Mouse (Mus musculus) stomach, embryonic 14.5 days (tissue): ENCODE data around the gene Sptb. TPM values are rescaled to one million over a fixed set of nuclear protein-coding genes. Genes with fewer than 3 reads are reported as not detected.
A peak's percentile ranks its signal among the peaks of the same experiment; 100 is the strongest.

Source experiments
- ATAC-seq: fragments of 200-750 bp; cut with Nextera tagmentation; 2 replicates; pipeline ENCODE4 v1.8.0; 2017; ENCODE audit warnings: low read depth, moderate TSS enrichment; ENCODE audit not compliant: insufficient number of reproducible peaks, insufficient read depth, low FRiP score
- H3K27ac ChIP-seq: fragments of 300-500 bp; sonication (generic); 2 replicates; pipeline ENCODE4 v1.5.1; 2014; ENCODE audit warnings: mild to moderate bottlenecking, low read length, moderate library complexity, mixed read lengths
- H3K27me3 ChIP-seq: fragments of 300-500 bp; sonication (generic); 2 replicates; pipeline ENCODE4 v1.6.1; 2014; ENCODE audit warnings: low read length, control low read depth, mixed read lengths; ENCODE audit not compliant: control insufficient read depth, insufficient read depth
- H3K36me3 ChIP-seq: fragments of 300-500 bp; sonication (generic); 2 replicates; pipeline ENCODE4 v1.6.1; 2014; ENCODE audit warnings: mild to moderate bottlenecking, control low read depth, low read length, moderate library complexity, mixed read lengths; ENCODE audit not compliant: control insufficient read depth, insufficient read depth
- H3K4me1 ChIP-seq: fragments of 300-500 bp; sonication (generic); 2 replicates; pipeline ENCODE4 v1.6.1; 2014; ENCODE audit warnings: low read length, control low read depth, mixed read lengths; ENCODE audit not compliant: control insufficient read depth, insufficient read depth
- H3K4me2 ChIP-seq: fragments of 300-500 bp; sonication (generic); replicated peaks from 2 replicates; pipeline ENCODE4 v1.6.1; 2014; ENCODE audit warnings: low read depth, low read length, control low read depth
- H3K4me3 ChIP-seq: fragments of 300-500 bp; sonication (generic); 2 replicates; pipeline ENCODE4 v1.5.1; 2014; ENCODE audit warnings: low read depth, low read length, control low read depth
- H3K9ac ChIP-seq: fragments of 300-500 bp; sonication (generic); replicated peaks from 2 replicates; pipeline ENCODE4 v1.6.1; 2014; ENCODE audit warnings: low read depth, mild to moderate bottlenecking, control low read depth, low read length, moderate library complexity, mixed read lengths
- H3K9me3 ChIP-seq: fragments of 300-500 bp; sonication (generic); 2 replicates; pipeline ENCODE4 v1.6.1; 2016; ENCODE audit warnings: low read depth, low read length, control low read depth; ENCODE audit not compliant: control insufficient read depth
- WGBS: fragments of 180-500 bp; shearing (Covaris S2); extraction: QIAGEN DNeasy Blood & Tissue Kit; methylation state at CpG from one replicate; pipeline ENCODE4 v1.1.7; 2014; 5-methylcytosine and 5-hydroxymethylcytosine counted together
- polyA plus RNA-seq: library from polyadenylated mRNA; unstranded; fragments of >200 nt; fragmentation: Nextera tagmentation; extraction: Ambion mirVana; gene quantifications from 2 replicates; pipeline ENCODE4 v1.2.1, GENCODE M21; 2014

Gene Sptb
- polyA plus RNA-seq, 1 experiment from 2014 or later, result 1.6 TPM

- Histone ChIP-seq H3K4me1 (peaks cover 8% of the 10 kb centered on the region), H3K36me3 (peaks cover 6% of the 10 kb centered on the region; the same call in 1 of the 2 replicates), H3K9me3 (no peaks in the 10 kb centered on the region), H3K27ac (peak overlapping the region; percentile 27), H3K9ac (no peak overlapping the region), H3K4me3 (no peak overlapping the region), H3K4me2 (no peak overlapping the region), H3K27me3 (no peaks in the 10 kb centered on the region)
- WGBS, result 26% methylated on average over 6 of the region's 6 CpGs
- ATAC-seq, result peak; percentile 21; the same call in 1 of the 2 replicates
These were observed 127.5 kb downstream of the Sptb start for GRCm38 (mm10) chr12:76582841-76583240.

DNA sequence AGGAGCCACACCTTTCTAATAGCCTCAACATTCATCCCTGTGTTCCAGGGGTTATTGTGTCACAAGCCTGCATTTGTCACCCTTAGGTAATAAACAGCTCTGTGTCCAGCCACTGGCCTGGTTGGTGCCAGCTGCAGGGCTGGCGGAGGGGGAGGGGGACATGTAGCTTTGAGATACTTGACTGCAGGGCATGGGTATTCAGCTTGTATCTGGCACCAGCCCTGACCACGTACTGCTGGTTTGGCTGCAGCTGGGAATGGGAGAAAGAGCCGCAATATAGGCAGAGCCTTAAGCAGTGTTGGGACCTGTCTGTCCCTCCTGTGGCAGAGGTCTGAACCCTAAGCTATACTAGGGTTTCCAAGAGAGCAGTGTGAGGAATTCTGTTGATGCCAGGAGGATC lies 128.2 kb downstream of the Sptb start:
- H3K9me3 ChIP-seq, result no peaks in the 10 kb centered on the region
- H3K4me3 ChIP-seq, result no peak overlapping the region
- no peak overlapping the region for H3K4me2 ChIP-seq
- no peak for ATAC-seq
- H3K9ac ChIP-seq, result no peak overlapping the region
- peaks cover 8% of the 10 kb centered on the region for H3K4me1 ChIP-seq
- H3K27ac ChIP-seq, result peak overlapping the region; percentile 27
- WGBS, result 83% methylated on average over 3 of the region's 3 CpGs
- H3K36me3 ChIP-seq, result peaks cover 11% of the 10 kb centered on the region; the same call in 1 of the 2 replicates
- no peaks in the 10 kb centered on the region for H3K27me3 ChIP-seq

- H3K4me1 ChIP-seq, result peaks cover 8% of the 10 kb centered on the region
- H3K9me3 ChIP-seq, result no peaks in the 10 kb centered on the region
- peaks cover 32% of the 10 kb centered on the region for H3K36me3 ChIP-seq
- no peak overlapping the region for H3K4me2 ChIP-seq
- H3K4me3 ChIP-seq, result no peak overlapping the region
- H3K27me3 ChIP-seq, result no peaks in the 10 kb centered on the region
- H3K9ac ChIP-seq, result no peak overlapping the region
- WGBS, result 81% methylated on average over 1 of the region's 1 CpGs
- H3K27ac ChIP-seq, result no peak overlapping the region
- ATAC-seq, result no peak
These were observed 130.5 kb downstream of the Sptb start for GRCm38 (mm10) chr12:76579806-76580205.

- no peak overlapping the region for H3K4me2 ChIP-seq
- H3K4me3 ChIP-seq, result no peak overlapping the region
- peaks cover 8% of the 10 kb centered on the region for H3K4me1 ChIP-seq
- H3K9me3 ChIP-seq, result no peaks in the 10 kb centered on the region
- H3K27me3 ChIP-seq, result no peaks in the 10 kb centered on the region
- peaks cover 37% of the 10 kb centered on the region for H3K36me3 ChIP-seq
- WGBS, result 79% methylated on average over 2 of the region's 2 CpGs
- no peak for ATAC-seq
- no peak overlapping the region for H3K9ac ChIP-seq
- H3K27ac ChIP-seq, result no peak overlapping the region
These were observed 131.9 kb downstream of the Sptb start for GRCm38 (mm10) chr12:76578465-76578864.

GRCm38 (mm10) chr12:76577858-76578257 lies 132.5 kb downstream of the Sptb start:
- H3K4me1 ChIP-seq, result peaks cover 4% of the 10 kb centered on the region
- no peaks in the 10 kb centered on the region for H3K27me3 ChIP-seq
- no peaks in the 10 kb centered on the region for H3K9me3 ChIP-seq
- no peak overlapping the region for H3K4me3 ChIP-seq
- peaks cover 40% of the 10 kb centered on the region for H3K36me3 ChIP-seq
- H3K27ac ChIP-seq, result no peak overlapping the region
- H3K4me2 ChIP-seq, result no peak overlapping the region
- WGBS, result 89% methylated on average over 16 of the region's 16 CpGs
- H3K9ac ChIP-seq, result no peak overlapping the region
- ATAC-seq, result no peak

DNA sequence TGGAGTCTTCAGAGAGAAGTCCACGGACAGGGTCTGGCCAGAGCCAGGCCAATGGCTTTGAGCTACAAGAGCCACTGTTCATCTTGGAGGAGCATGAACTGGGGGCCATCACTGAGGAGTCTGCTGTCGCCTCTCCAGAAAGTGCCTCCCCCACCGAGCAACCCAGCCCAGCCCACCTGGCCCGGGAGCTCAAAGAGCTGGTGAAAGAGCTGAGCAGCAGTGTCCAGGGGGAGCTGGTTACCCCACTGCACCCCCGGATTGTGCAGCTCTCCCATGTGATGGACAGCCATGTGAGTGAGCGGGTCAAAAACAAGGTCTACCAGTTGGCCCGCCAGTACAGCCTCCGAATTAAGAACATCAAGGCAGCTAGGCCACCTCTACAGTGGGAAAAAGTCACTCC lies 133.5 kb downstream of the Sptb start:
- H3K27ac ChIP-seq, result no peak overlapping the region
- H3K4me2 ChIP-seq, result no peak overlapping the region
- H3K9ac ChIP-seq, result no peak overlapping the region
- H3K9me3 ChIP-seq, result no peaks in the 10 kb centered on the region
- no peaks in the 10 kb centered on the region for H3K27me3 ChIP-seq
- ATAC-seq, result no peak
- H3K4me1 ChIP-seq, result no peaks in the 10 kb centered on the region
- H3K4me3 ChIP-seq, result no peak overlapping the region
- peaks cover 44% of the 10 kb centered on the region for H3K36me3 ChIP-seq
- WGBS, result 90% methylated on average over 8 of the region's 8 CpGs

GRCm38 (mm10) chr12:76576061-76576460 lies 134.3 kb downstream of the Sptb start:
- ATAC-seq, result no peak
- Histone ChIP-seq H3K9ac (no peak overlapping the region), H3K4me3 (no peak overlapping the region), H3K4me2 (no peak overlapping the region), H3K27ac (no peak overlapping the region), H3K36me3 (peaks cover 43% of the 10 kb centered on the region), H3K4me1 (no peaks in the 10 kb centered on the region), H3K27me3 (no peaks in the 10 kb centered on the region), H3K9me3 (no peaks in the 10 kb centered on the region)
- WGBS, result 90% methylated on average over 9 of the region's 9 CpGs

DNA sequence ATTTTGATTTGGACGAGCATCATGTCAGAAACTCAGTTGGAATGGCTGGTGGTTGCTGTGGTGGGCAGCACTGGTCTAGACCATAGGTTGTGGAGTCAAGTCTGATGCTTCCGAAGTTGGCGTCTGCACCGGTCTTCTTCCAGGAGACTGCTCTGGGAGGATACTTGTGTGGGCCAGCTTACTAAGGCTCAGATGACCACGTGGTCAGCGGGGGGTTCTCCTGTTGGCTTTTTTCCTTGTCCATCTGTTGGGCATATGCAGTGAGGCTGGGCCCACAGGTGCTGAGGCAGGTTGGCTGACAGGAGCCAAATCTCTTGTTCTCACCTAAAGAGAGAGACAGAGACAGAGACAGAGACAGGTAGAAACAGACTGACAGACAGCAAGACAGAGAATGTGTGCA lies 135.5 kb downstream of the Sptb start:
- Histone ChIP-seq H3K27me3 (no peaks in the 10 kb centered on the region), H3K4me1 (peaks cover 3% of the 10 kb centered on the region; the same call in 1 of the 2 replicates), H3K36me3 (peaks cover 41% of the 10 kb centered on the region), H3K27ac (no peak overlapping the region), H3K4me2 (no peak overlapping the region), H3K9ac (no peak overlapping the region), H3K4me3 (no peak overlapping the region), H3K9me3 (no peaks in the 10 kb centered on the region)
- WGBS, result 94% methylated on average over 6 of the region's 6 CpGs
- ATAC-seq, result no peak

DNA sequence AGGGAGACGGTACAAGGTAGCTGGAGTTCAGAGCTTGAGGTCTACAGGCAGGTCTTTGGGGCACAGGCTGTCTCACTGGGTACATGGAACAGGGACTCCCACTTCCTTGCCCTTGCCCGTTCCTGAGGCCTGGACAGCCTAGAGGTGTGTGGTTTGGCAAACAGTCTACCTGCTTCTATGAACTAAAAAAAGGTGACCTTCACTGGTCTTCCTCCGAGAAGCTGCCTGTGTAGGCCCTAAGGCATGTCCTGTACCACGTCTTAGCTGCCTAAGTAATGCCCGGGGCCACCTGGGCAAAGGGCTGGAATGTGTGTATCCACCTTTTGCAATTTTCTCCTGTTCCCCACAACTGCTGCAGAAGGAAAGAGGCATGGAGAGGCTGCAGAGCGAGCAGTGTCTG lies 137.0 kb downstream of the Sptb start:
- Histone ChIP-seq H3K27ac (no peak overlapping the region), H3K4me1 (peaks cover 3% of the 10 kb centered on the region; the same call in 1 of the 2 replicates), H3K9me3 (no peaks in the 10 kb centered on the region), H3K27me3 (no peaks in the 10 kb centered on the region), H3K9ac (no peak overlapping the region), H3K36me3 (peaks cover 44% of the 10 kb centered on the region), H3K4me3 (no peak overlapping the region), H3K4me2 (no peak overlapping the region)
- ATAC-seq, result no peak
- WGBS, result 94% methylated on average over 6 of the region's 6 CpGs
